8 mouse cellular contexts compared by ENCODE assay signal in genomic region chr5:71700468-71701272, GRCm38 (mm10). TPM values are rescaled to one million over a fixed set of nuclear protein-coding genes. Genes with fewer than 3 reads are reported as not detected.
A peak's percentile ranks its signal among the peaks of the same experiment; 100 is the strongest.
DNase-seq lines count a peak whose midpoint lies in the region; ATAC-seq and TF ChIP-seq lines count a peak whose summit lies in the region.

No protein-coding gene starts in this region.

- no peak for ATAC-seq in megakaryocyte, adult 5-6 weeks (ENCODE audit: poor library complexity, severe bottlenecking)
- peak; percentile 95 for ATAC-seq in forebrain, embryonic 11.5 days (replicated peaks; ENCODE audit: low FRiP score)
- peak; percentile 89 for ATAC-seq in heart, postnatal 0 days (ENCODE audit: insufficient read depth, low read depth)
- ATAC-seq in liver, embryonic 15.5 days (ENCODE audit: insufficient read depth): no peak
- ATAC-seq in erythroblast, adult 5-6 weeks (replicated peaks; ENCODE audit: low FRiP score, poor library complexity, severe bottlenecking): no peak

- peak; percentile 84 for DNase-seq in forebrain, embryonic 11.5 days (ENCODE audit: low spot score)
- DNase-seq in heart, postnatal 0 days (ENCODE audit: low spot score): peak; percentile 55
- peak; percentile 58 to 68 for DNase-seq in kidney, postnatal 4 days
- peak; percentile 34 for DNase-seq in ovary, adult 18-20 months (ENCODE audit: low spot score)

- H3K27ac ChIP-seq in forebrain, embryonic 11.5 days (ENCODE audit: low read depth, low read length): no peak overlapping the region
- H3K27ac ChIP-seq in heart, postnatal 0 days (ENCODE audit: low read depth): no peak overlapping the region
- H3K27ac ChIP-seq in liver, embryonic 15.5 days (replicated peaks): no peak overlapping the region

- TF ChIP-seq CTCF in heart, postnatal 0 days (IDR thresholded peaks at IDR 0.05; ENCODE audit: low read depth): peak; percentile 29

- no peak for TF ChIP-seq EP300 in heart, postnatal 0 days (IDR thresholded peaks at IDR 0.05; ENCODE audit: low read depth)

- H3K4me1 ChIP-seq in megakaryocyte, embryonic 14.5 days: peaks cover 13% of the 10 kb centered on the region
- H3K4me1 ChIP-seq in forebrain, embryonic 11.5 days (replicated peaks; ENCODE audit: control insufficient read depth, insufficient read depth, low read length): no peaks in the 10 kb centered on the region
- no peaks in the 10 kb centered on the region for H3K4me1 ChIP-seq in heart, postnatal 0 days (ENCODE audit: control insufficient read depth, insufficient read depth)
- no peaks in the 10 kb centered on the region for H3K4me1 ChIP-seq in liver, embryonic 15.5 days (replicated peaks)

- peaks cover 19% of the 10 kb centered on the region for H3K27me3 ChIP-seq in megakaryocyte, embryonic 14.5 days (replicated peaks)
- H3K27me3 ChIP-seq in forebrain, embryonic 11.5 days (ENCODE audit: control insufficient read depth, insufficient read depth, low read length): no peaks in the 10 kb centered on the region
- H3K27me3 ChIP-seq in heart, postnatal 0 days (ENCODE audit: control insufficient read depth, insufficient read depth, low read length): 0 out of 2 replicates have a peak, but pooled peaks cover 5% of the 10 kb centered on the region
- peaks cover 31% of the 10 kb centered on the region for H3K27me3 ChIP-seq in liver, embryonic 15.5 days

- peak overlapping the region; percentile 84 for H3K4me3 ChIP-seq in megakaryocyte, embryonic 14.5 days (replicated peaks)
- H3K4me3 ChIP-seq in forebrain, embryonic 11.5 days (ENCODE audit: low read depth, low read length): peak overlapping the region; percentile 35
- peak overlapping the region; percentile 47 for H3K4me3 ChIP-seq in heart, postnatal 0 days (ENCODE audit: low read depth, low read length)
- peak overlapping the region; percentile 29 for H3K4me3 ChIP-seq in liver, embryonic 15.5 days (replicated peaks)

- H3K4me2 ChIP-seq in forebrain, embryonic 11.5 days (ENCODE audit: low read depth, low read length, severe bottlenecking): peak overlapping the region; percentile 70
- peak overlapping the region; percentile 86 for H3K4me2 ChIP-seq in heart, postnatal 0 days (ENCODE audit: low read depth, low read length)
- peak overlapping the region; percentile 51 for H3K4me2 ChIP-seq in liver, embryonic 15.5 days

- peaks cover 3% of the 10 kb centered on the region; the same call in 1 of the 2 replicates for H3K9me3 ChIP-seq in megakaryocyte, embryonic 14.5 days
- no peaks in the 10 kb centered on the region for H3K9me3 ChIP-seq in forebrain, embryonic 11.5 days (ENCODE audit: control insufficient read depth, low read length)
- no peaks in the 10 kb centered on the region for H3K9me3 ChIP-seq in heart, postnatal 0 days (replicated peaks; ENCODE audit: control insufficient read depth, low read length)
- no peaks in the 10 kb centered on the region for H3K9me3 ChIP-seq in liver, embryonic 15.5 days (replicated peaks)

- peak overlapping the region; percentile 46 for H3K9ac ChIP-seq in forebrain, embryonic 11.5 days (ENCODE audit: low read length)
- no peak overlapping the region for H3K9ac ChIP-seq in heart, postnatal 0 days (replicated peaks; ENCODE audit: low read depth, low read length)
- no peak overlapping the region for H3K9ac ChIP-seq in liver, embryonic 15.5 days

- no peaks in the 10 kb centered on the region for H3K36me3 ChIP-seq in megakaryocyte, embryonic 14.5 days (replicated peaks; ENCODE audit: low read length)
- H3K36me3 ChIP-seq in forebrain, embryonic 11.5 days (ENCODE audit: control insufficient read depth, insufficient read depth, low read length): no peaks in the 10 kb centered on the region
- no peaks in the 10 kb centered on the region for H3K36me3 ChIP-seq in heart, postnatal 0 days (replicated peaks; ENCODE audit: control insufficient read depth, insufficient read depth, low read length)
- H3K36me3 ChIP-seq in liver, embryonic 15.5 days (replicated peaks): no peaks in the 10 kb centered on the region

- under 1% methylated on average over 46 of the region's 46 CpGs for WGBS in forebrain, embryonic 11.5 days
- WGBS in heart, postnatal 0 days: under 1% methylated on average over 46 of the region's 46 CpGs
- WGBS in liver, embryonic 15.5 days (ENCODE audit: insufficient replicate concordance): 1% methylated on average over 46 of the region's 46 CpGs

RNA-seq across cellular contexts. Expression of gene Gabra4, which starts 42.6 kb away (rescaled TPM):
- not detected in 2 replicates for polyA plus RNA-seq in megakaryocyte, embryonic 14.5 days (2012; ENCODE audit: insufficient read depth, low replicate concordance)
- not detected in 2 replicates for total RNA-seq in megakaryocyte, adult 5-6 weeks (2015)
- total RNA-seq in megakaryocyte, adult 5-6 weeks (2017): not detected in 2 replicates
- 1.9 and 2.7 TPM in 2 replicates for polyA plus RNA-seq in forebrain, embryonic 11.5 days (2014; fragmentation: Nextera tagmentation; extraction: Ambion mirVana)
- 0.34 and 0.93 TPM in 2 replicates for total RNA-seq in heart, postnatal 0 days (2014; rRNA removed; ENCODE audit: low replicate concordance)
- polyA plus RNA-seq in heart, postnatal 0 days (2015; fragmentation: Nextera tagmentation; extraction: Ambion mirVana): 0.38 and 0.79 TPM in 2 replicates
- polyA plus RNA-seq in liver, embryonic 15.5 days (2015; fragmentation: Nextera tagmentation; extraction: Ambion mirVana): 0.14 and 0.18 TPM in 2 replicates
- not detected in 2 replicates for total RNA-seq in erythroblast, adult 5-6 weeks (2015; ENCODE audit: low replicate concordance)
- total RNA-seq in erythroblast, adult 5-6 weeks (2017; ENCODE audit: low replicate concordance): not detected in 2 replicates

RNA-seq across cellular contexts. Expression of gene Gabrb1, which starts 42.8 kb away (rescaled TPM):
- not detected in 2 replicates for polyA plus RNA-seq in megakaryocyte, embryonic 14.5 days (2012; ENCODE audit: insufficient read depth, low replicate concordance)
- total RNA-seq in megakaryocyte, adult 5-6 weeks (2015): not detected in 2 replicates
- under 0.01 TPM in 1 of 2 replicates, not detected in the other for total RNA-seq in megakaryocyte, adult 5-6 weeks (2017)
- polyA plus RNA-seq in forebrain, embryonic 11.5 days (2014; fragmentation: Nextera tagmentation; extraction: Ambion mirVana): 0.37 and 0.51 TPM in 2 replicates
- 0.08 TPM in 1 of 2 replicates, not detected in the other for total RNA-seq in heart, postnatal 0 days (2014; rRNA removed; ENCODE audit: low replicate concordance)
- polyA plus RNA-seq in heart, postnatal 0 days (2015; fragmentation: Nextera tagmentation; extraction: Ambion mirVana): 0.11 and 0.15 TPM in 2 replicates
- 0.01 and 0.03 TPM in 2 replicates for polyA plus RNA-seq in liver, embryonic 15.5 days (2015; fragmentation: Nextera tagmentation; extraction: Ambion mirVana)
- not detected in 2 replicates for total RNA-seq in erythroblast, adult 5-6 weeks (2015; ENCODE audit: low replicate concordance)
- total RNA-seq in erythroblast, adult 5-6 weeks (2017; ENCODE audit: low replicate concordance): not detected in 2 replicates

Comparison
In these comparisons a context has a peak if more than half of its experiments do, and no peak if none do; other contexts are left out.
1. H3K4me3 ChIP-seq: peak in every context shown above with its lines; median percentile 84 in megakaryocyte, embryonic 14.5 days; 47 in heart, postnatal 0 days; 35 in forebrain, embryonic 11.5 days; 29 in liver, embryonic 15.5 days.
2. ATAC-seq: peak in forebrain, embryonic 11.5 days (single experiment) and heart, postnatal 0 days (single experiment); none in megakaryocyte, adult 5-6 weeks (single experiment), liver, embryonic 15.5 days (single experiment) and erythroblast, adult 5-6 weeks (single experiment).
3. DNase-seq: peak in every context shown above with its lines; median percentile 84 in forebrain, embryonic 11.5 days; 63 in kidney, postnatal 4 days; 55 in heart, postnatal 0 days; 34 in ovary, adult 18-20 months.
4. Peak in every context shown above with its lines, with median percentiles within 50 percentile points of each other: H3K4me2 ChIP-seq.